Mouse (Mus musculus): ENCODE measurements around the gene Fthl17b.
"Not testable (repeated sequence)": the region's sequence is repeated elsewhere in the genome, so short reads cannot be mapped to it uniquely, and the experiment has no call there.

Gene Fthl17b

DNA sequence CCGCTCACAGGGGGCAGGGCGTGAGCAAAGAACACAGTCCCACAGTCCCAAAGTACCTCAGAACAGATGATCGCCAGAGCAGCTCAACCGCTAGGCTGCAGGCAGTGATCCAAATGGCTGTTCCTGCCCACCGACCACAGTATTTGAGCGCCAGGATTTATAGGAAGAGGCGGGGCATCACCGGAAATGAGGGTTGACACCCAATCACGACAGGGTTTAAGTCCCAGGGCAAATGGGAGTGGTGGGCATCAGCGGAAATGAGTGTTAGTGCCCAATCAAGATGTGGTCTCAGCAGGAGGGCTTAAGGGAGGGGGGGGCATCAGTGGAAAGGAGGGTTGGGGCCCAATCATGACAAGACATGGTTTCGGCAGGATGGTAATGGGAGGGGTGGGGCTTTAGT is at the start of gene Fthl17b:
TSS of gene Fthl17b (minus strand) at position 101 of the 400 bp plus-strand sequence.
- DNase-seq: not testable (repeated sequence)

DNA sequence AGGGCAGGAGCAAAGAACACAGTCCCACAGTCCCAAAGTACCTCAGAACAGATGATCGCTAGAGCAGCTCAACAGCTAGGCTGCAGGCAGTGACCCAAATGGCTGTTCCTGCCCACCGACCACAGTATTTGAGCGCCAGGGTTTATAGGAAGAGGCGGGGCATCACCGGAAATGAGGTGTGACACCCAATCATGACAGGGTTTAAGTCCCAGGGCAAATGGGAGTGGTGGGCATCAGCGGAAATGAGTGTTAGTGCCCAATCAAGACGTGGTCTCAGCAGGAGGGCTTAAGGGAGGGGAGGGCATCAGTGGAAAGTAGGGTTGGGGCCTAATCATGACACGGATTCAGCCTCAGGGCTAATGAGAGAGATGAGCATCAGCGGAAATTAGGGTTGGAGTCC is 23.9 kb upstream of the Fthl17b start, which contains the start of gene Fthl17d:
TSS of gene Fthl17d (minus strand) at position 101 of the 400 bp plus-strand sequence.
- not testable (repeated sequence) for DNase-seq

DNA sequence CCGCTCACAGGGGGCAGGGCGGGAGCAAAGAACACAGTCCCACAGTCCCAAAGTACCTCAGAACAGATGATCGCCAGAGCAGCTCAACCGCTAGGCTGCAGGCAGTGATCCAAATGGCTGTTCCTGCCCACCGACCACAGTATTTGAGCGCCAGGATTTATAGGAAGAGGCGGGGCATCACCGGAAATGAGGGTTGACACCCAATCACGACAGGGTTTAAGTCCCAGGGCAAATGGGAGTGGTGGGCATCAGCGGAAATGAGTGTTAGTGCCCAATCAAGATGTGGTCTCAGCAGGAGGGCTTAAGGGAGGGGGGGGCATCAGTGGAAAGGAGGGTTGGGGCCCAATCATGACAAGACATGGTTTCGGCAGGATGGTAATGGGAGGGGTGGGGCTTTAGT is 13.7 kb upstream of the Fthl17b start, which contains the start of gene Fthl17c:
TSS of gene Fthl17c (minus strand) at position 101 of the 400 bp plus-strand sequence.
- not testable (repeated sequence) for DNase-seq

DNA sequence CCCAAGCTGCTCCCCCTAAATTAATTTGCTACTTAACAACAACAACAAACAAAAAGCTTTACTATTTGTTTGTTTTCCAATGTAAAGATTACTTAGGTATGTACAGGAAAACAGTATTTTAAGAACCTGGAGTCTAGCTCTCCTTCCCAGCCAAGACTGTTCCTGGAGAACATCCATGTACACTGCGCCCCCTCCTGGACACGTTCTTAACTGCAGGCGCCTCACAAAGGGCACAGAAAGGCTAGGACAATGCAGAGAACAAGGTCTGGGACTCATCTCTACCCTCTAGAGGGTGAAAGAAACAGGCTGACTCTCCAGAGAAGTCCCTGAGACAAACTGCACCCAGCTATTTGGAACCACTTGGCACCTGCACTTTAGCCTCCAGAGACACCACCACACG is 1.8 kb upstream of the Fthl17b start:
- peak; percentile 8 for DNase-seq

DNA sequence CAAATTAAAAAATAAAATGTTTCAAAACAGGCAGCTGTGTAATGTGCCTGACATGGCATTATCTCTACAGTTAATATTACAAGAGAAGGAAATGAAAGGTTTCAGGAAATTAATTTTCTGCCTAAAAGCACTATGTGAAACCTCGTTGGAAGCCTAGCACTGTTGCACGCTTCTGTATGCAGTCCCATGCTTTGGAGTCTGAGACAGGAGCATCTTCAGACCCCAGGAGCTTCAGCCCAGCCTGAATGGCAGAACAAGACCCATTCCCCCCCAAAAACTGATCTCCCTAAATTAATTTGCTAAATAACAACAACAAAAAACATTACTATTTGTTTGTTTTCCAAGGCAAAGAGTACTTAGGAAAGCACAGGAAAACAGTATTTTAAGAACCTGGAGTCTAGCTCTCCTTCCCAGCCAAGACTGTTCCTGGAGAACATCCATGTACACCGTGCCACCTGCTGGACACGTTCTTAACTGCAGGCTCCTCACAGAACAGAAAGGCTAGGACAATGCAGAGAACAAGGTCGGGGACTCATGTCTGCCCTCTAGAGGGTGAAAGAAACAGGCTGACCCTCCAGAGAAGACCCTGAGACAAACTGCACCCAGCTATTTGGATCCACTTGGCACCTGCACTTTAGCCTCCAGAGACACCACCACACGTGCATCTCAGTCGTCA is 14.5 kb downstream of the Fthl17b start:
- peak; percentile 88 for DNase-seq

DNA sequence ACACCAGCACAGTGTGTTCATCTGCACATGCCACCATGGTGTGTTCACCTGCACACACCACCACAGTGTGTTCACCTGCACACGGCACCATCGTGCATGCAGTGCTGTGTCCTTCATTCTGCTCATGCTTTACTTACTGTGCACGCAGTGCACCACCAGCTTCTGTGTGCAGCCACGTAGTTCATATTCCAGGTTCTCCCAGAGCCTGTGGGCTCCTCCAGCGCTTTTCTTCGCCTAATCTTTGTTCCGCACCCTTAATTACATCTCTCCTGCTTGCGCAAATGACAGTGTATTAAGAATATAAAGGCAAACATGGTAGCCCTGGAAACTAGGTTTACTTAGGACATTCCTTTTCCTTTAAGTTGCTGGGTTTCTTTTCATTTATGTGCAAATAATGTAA is 18.7 kb downstream of the Fthl17b start:
- no peak for DNase-seq

DNA sequence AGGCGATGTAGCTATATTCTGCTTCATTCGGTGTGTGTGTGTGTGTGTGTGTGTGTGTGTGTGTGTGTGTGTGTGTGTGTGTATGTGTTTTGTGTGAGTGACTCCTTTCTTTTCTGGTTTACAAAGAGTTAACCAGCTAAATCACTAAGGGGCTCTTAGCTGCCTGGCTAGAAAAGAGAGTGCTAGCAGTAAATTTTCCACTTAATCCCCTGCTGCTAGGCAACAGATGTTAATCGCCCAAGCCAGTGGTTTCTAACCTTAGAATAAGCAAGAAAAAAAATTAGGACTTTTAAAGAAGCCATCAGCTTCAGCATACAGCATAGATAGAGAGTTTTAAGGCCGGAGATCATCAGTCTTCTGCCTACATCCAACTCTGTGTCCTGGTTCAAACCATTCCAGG is 35.5 kb downstream of the Fthl17b start:
- DNase-seq: no peak

DNA sequence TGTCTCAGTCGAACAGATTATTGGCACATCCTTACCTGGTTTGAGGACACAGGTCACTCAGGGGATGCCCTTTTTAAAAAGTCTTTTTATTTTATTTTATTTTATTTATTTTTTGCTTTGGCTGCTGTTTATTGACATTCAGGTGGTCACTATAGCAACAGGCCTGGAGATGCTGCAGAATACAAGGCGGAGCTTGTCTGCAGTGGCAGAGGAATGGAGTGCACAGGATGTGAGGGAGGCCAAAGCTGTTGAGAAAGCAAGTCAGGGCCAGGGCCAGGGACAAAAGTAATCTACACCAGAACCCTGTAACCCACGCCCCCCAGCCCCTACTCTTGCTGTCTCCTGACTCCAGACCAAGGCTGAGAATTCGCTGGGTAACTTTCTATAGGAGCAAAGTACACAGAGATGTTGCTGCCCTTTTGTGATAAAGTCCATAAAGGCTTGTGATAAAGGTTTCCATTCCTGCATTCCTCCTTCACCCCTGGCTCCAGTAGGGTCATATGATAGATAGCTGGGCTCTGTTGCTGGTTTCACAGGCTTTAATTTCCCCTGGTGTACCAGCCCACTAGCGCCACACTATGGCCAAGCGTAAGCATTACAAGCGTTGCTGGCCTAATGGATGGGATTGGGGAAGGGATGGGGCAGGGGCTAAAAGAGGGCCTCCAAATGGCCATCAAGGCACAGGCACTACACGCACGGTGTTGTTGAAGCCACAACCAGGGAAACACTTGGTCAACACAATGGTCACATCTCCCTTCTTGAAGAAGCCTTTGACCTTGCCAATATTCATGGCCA is 40.8 kb downstream of the Fthl17b start:
- DNase-seq: peak; percentile 7

DNA sequence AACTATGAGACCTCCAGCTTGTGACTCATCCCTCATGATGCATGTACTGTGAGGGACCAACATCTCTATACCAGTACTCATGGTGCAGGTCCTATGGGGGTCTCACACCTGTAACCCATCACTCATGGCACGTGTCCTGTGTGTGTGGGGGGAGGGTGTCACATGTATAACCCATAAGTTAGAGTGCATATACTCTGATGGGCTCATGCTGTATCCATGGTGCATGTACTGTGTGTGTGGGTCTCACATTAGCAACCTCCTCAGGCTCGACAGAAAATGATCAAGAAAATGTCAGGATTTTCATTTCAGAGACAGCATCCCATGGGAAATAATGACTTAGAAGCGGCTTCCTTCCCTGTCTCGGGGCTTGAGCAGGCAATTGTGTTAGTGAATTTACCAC is 41.7 kb downstream of the Fthl17b start:
- DNase-seq: no peak

All from right cerebral cortex, postnatal 14 days (tissue).